Mouse (Mus musculus) midbrain, embryonic 14.5 days (tissue): ENCODE results near the gene Magi2. TPM values are rescaled to one million over a fixed set of nuclear protein-coding genes. Genes with fewer than 3 reads are reported as not detected.

ENCODE experiments used
- ATAC-seq: fragments of 200-750 bp; cut with Nextera tagmentation; 2 replicates; pipeline ENCODE4 v1.8.0; 2017; ENCODE audit warnings: moderate number of reproducible peaks, moderate library complexity; ENCODE audit not compliant: low FRiP score, low TSS enrichment
- DNase-seq: peaks from one replicate; pipeline ENCODE4 v3.0.0-alpha.2; 2015
- H3K27ac ChIP-seq: fragments of 300-500 bp; sonication (generic); replicated peaks from 2 replicates; pipeline ENCODE4 v1.5.1; 2014; ENCODE audit warnings: mild to moderate bottlenecking, low read depth, low read length, moderate library complexity
- H3K27me3 ChIP-seq: fragments of 300-500 bp; sonication (generic); 2 replicates; pipeline ENCODE4 v1.6.1; 2014; ENCODE audit warnings: low read length, control low read depth, mixed read lengths; ENCODE audit not compliant: control insufficient read depth, insufficient read depth
- H3K36me3 ChIP-seq: fragments of 300-500 bp; sonication (generic); 2 replicates; pipeline ENCODE4 v1.6.1; 2014; ENCODE audit warnings: low read length, control low read depth; ENCODE audit not compliant: control insufficient read depth, insufficient read depth
- H3K4me1 ChIP-seq: fragments of 300-500 bp; sonication (generic); 2 replicates; pipeline ENCODE4 v1.6.1; 2014; ENCODE audit warnings: mild to moderate bottlenecking, antibody characterized with exemption, low read length, control low read depth; ENCODE audit not compliant: control insufficient read depth, insufficient read depth
- H3K4me2 ChIP-seq: fragments of 300-500 bp; sonication (generic); 2 replicates; pipeline ENCODE4 v1.6.1; 2014; ENCODE audit warnings: mild to moderate bottlenecking, low read length, moderate library complexity
- H3K4me3 ChIP-seq: fragments of 300-500 bp; sonication (generic); replicated peaks from 2 replicates; pipeline ENCODE4 v1.5.1; 2014; ENCODE audit warnings: low read depth, low read length
- H3K9ac ChIP-seq: fragments of 300-500 bp; sonication (generic); replicated peaks from 2 replicates; pipeline ENCODE4 v1.6.1; 2014; ENCODE audit warnings: mild to moderate bottlenecking, low read length, moderate library complexity
- H3K9me3 ChIP-seq: fragments of 300-500 bp; sonication (generic); 2 replicates; pipeline ENCODE4 v1.6.1; 2016; ENCODE audit warnings: low read length, control low read depth, mixed read lengths; ENCODE audit not compliant: control insufficient read depth
- WGBS: fragments of 180-500 bp; shearing (Covaris S2); extraction: QIAGEN DNeasy Blood & Tissue Kit; methylation state at CpG from one replicate; pipeline ENCODE4 v1.1.7; 2014; 5-methylcytosine and 5-hydroxymethylcytosine counted together
- polyA plus RNA-seq: library from polyadenylated mRNA; unstranded; fragments of >200 nt; fragmentation: Nextera tagmentation; extraction: Ambion mirVana; gene quantifications from 2 replicates; pipeline ENCODE4 v1.2.1, GENCODE M21; 2014

The Magi2 gene
- polyA plus RNA-seq, 1 experiment from 2014 or later, result 22.3 TPM

DNA sequence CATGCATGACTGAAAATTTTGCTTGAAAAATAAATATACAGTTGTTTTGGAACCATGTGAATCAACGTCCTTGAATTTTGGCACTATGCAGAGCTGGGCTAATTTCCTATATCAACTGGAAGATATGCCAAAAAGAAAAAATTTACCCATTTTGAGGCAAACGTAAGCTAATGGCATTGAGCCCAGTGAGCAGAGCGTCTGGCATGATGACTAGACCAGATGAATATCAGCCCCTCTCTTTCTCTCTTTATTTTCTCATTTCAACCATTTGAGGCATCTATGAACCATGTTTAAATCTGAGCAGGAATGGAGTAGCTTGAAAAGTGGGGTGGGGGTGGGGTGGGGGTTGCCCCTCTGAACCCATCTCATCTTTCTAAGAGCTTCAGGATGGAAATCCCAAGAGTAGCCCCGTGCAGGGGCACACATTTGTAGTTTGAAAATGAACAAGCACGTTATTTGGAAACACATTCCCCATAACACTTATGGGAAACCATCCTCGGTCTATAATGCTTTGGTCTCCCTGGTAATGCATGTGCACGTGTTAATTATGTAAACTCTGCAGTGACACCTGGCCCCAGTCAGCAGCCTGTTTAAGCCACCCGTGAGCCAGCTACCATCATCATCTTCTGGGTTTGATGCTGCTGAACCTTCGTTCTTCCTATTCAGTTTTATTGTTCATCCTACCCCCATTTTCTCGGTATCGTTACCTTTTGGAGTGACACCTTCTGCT, 1151.4 kb downstream of the Magi2 start:
- ATAC-seq (no peak), DNase-seq (no peak)
- Histone ChIP-seq H3K4me3 (no peak overlapping the region), H3K9ac (no peak overlapping the region), H3K27ac (no peak overlapping the region), H3K9me3 (no peaks in the 10 kb centered on the region), H3K36me3 (no peaks in the 10 kb centered on the region), H3K27me3 (no peaks in the 10 kb centered on the region), H3K4me1 (no peaks in the 10 kb centered on the region), H3K4me2 (no peak overlapping the region)
- WGBS, result 88% methylated on average over 11 of the region's 11 CpGs

DNA sequence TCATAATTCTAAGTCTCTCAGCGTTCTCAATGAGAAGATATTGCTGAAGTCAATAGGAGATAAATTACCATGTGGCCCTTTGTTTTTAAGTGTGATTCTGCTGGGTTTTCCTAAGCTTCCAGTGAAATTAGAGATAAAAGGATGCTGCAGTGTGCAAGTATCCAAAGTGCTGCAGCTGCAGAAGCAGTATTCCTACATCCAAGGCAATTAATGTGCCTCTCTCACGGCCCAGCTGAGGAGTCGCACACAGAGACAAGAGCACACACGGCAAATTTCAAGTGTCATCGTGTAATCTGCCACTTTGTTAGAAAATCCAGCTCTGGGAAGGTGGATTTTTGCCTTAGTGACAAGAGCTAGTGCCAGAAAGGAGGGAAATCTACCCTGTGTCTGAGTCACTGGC, 1177.7 kb downstream of the Magi2 start:
- ATAC-seq (no peak), DNase-seq (no peak)
- Histone ChIP-seq H3K27me3 (no peaks in the 10 kb centered on the region), H3K27ac (no peak overlapping the region), H3K9ac (no peak overlapping the region), H3K9me3 (no peaks in the 10 kb centered on the region), H3K4me2 (no peak overlapping the region), H3K4me1 (no peaks in the 10 kb centered on the region), H3K36me3 (no peaks in the 10 kb centered on the region), H3K4me3 (no peak overlapping the region)
- WGBS, result 82% methylated on average over 5 of the region's 5 CpGs

DNA sequence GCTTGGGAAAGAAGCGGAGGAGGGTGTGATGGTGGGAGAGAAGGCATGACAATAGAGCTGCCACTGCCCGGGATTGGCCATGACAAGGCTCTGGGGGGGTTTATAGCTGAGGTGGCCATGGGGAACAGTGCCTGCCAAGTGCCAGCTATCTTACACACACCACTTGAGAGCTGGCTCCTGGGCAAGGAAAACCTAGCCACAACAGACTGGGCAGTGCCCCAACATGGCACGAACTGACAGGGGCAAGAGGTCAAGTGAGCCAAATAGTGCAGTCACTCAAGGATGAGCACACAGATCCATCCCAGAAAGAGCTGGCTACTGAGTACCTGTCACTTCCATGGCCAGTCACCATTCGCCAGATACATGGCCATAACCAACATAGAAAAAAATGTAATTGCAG, 1179.8 kb downstream of the Magi2 start:
- Histone ChIP-seq H3K9ac (no peak overlapping the region), H3K4me3 (no peak overlapping the region), H3K9me3 (no peaks in the 10 kb centered on the region), H3K27me3 (no peaks in the 10 kb centered on the region), H3K4me2 (no peak overlapping the region), H3K27ac (no peak overlapping the region), H3K4me1 (no peaks in the 10 kb centered on the region), H3K36me3 (no peaks in the 10 kb centered on the region)
- ATAC-seq (no peak), DNase-seq (no peak)
- WGBS, result 94% methylated on average over 4 of the region's 4 CpGs

DNA sequence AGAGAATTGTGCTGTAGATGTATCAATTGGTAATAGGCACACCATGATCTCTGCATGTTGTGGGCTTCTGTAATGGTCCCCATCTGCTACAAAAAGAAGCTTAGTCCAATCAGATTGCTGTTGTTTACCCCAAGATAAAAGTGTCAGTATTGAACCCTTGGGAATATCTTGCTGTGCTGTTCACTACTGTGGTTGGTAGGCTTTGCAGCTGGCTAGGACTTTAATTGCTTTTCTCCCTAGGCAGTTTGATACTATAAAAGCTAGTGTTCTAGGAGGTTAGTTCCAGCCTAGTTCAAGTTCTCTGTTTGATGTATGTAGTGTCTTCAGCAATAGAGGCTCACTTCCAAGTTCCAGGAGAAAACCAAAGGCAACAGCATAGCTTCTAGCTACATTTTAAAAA, 1188.5 kb downstream of the Magi2 start:
- DNase-seq, result no peak
- H3K9me3 ChIP-seq, result no peaks in the 10 kb centered on the region
- H3K4me3 ChIP-seq, result no peak overlapping the region
- no peaks in the 10 kb centered on the region for H3K27me3 ChIP-seq
- H3K27ac ChIP-seq, result no peak overlapping the region
- H3K4me1 ChIP-seq, result no peaks in the 10 kb centered on the region
- H3K4me2 ChIP-seq, result no peak overlapping the region
- ATAC-seq, result no peak
- H3K9ac ChIP-seq, result no peak overlapping the region
- no peaks in the 10 kb centered on the region for H3K36me3 ChIP-seq

DNA sequence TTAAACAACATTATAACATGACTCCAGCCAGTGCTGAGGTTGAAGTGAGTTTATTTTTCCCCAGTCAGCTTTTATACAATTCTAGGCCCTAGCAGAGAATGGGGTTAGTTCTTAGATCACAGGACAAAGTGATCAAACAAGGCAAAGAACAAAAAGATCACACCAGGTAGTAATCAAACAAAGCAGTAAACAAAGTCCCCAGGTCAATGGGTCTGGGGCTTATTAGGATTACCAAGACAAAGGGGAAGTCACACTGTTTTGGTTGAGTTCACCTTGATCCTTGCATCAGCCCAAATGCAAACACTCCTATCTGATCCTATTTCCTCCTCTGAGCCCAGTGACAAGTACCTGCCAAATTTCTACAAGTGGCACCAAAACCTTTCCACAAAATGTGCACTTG, 1190.5 kb downstream of the Magi2 start:
- Histone ChIP-seq H3K9me3 (no peaks in the 10 kb centered on the region), H3K4me1 (no peaks in the 10 kb centered on the region), H3K36me3 (no peaks in the 10 kb centered on the region), H3K9ac (no peak overlapping the region), H3K27me3 (no peaks in the 10 kb centered on the region), H3K27ac (no peak overlapping the region), H3K4me3 (no peak overlapping the region), H3K4me2 (no peak overlapping the region)
- no peak for ATAC-seq
- DNase-seq, result no peak

DNA sequence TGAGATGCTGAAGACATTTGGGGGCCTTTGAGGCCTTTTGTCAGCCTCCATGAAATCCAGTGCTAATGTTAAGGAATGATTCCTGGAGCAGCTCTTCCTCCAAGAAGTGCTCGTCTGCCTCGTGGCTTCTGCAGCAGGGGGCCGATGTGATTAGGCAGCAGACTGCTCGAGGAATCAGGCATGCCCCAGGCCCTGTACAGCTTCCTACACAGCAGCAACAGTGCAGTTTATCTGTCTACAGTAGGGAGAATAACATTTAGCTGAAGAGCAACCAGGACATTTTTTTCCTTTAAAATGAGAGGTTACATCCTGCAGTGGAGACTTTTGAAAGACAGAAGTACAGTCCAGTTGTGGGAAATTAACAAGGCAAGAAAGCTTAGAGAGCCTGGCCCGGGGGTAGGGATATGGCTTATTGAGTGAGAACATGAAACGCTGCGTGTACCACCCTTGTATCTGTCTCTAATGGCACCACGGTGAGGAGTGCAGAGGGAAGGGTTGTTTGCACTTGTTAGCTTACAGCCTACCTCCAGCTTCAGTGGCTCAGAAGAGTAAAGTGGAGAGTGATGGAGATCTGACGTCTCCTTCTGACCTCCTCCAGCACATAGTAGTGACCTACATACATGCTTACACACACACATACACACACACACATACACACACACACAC, 1205.4 kb downstream of the Magi2 start:
- ATAC-seq (no peak), DNase-seq (peak; percentile 46)
- WGBS, result 51% methylated on average over 9 of the region's 9 CpGs
- 0 out of 2 replicates have a peak overlapping the region, but pooled peaks have one; percentile 13 for H3K27ac ChIP-seq
- H3K9me3 ChIP-seq, result no peaks in the 10 kb centered on the region
- no peaks in the 10 kb centered on the region for H3K36me3 ChIP-seq
- no peak overlapping the region for H3K9ac ChIP-seq
- no peaks in the 10 kb centered on the region for H3K27me3 ChIP-seq
- no peak overlapping the region for H3K4me3 ChIP-seq
- H3K4me2 ChIP-seq, result no peak overlapping the region
- H3K4me1 ChIP-seq, result no peaks in the 10 kb centered on the region

DNA sequence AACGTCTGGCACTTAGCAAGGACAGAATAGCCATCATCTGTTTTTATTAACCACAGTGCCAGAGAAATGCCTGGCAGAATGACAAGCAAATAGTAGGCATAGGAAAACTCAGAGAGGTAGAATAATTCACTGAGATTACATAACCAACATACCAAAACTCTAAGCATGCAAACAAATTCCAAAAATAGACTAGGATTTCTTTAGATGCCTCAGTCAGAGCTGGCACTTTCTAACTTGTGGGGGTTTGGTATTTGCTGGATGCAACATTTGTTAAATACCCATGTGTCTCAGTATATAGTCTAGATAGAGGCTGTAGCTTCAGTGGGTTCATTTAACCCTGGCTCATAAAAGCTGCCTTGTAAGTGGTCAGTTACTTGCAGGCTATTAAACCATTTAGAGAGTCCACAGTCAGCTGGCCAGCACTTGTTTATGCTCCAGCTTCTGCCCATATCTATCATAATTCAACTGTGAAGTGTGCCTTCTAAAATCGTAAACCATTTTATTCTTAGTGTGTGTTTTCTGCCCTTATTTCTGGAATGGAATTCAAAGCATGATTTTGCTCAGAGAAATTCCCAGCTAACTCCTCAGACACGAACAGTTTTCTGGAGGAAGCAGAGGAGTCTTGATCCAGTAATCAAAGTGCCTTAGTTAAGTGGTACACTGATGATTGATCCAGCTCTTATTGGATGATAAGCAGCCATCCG, 1219.8 kb downstream of the Magi2 start:
- no peak overlapping the region for H3K4me3 ChIP-seq
- 76% methylated on average over 4 of the region's 4 CpGs for WGBS
- H3K27me3 ChIP-seq, result no peaks in the 10 kb centered on the region
- no peak overlapping the region for H3K9ac ChIP-seq
- no peaks in the 10 kb centered on the region for H3K4me1 ChIP-seq
- H3K4me2 ChIP-seq, result no peak overlapping the region
- H3K9me3 ChIP-seq, result no peaks in the 10 kb centered on the region
- H3K27ac ChIP-seq, result no peak overlapping the region
- DNase-seq (no peak), ATAC-seq (no peak)
- H3K36me3 ChIP-seq, result no peaks in the 10 kb centered on the region

DNA sequence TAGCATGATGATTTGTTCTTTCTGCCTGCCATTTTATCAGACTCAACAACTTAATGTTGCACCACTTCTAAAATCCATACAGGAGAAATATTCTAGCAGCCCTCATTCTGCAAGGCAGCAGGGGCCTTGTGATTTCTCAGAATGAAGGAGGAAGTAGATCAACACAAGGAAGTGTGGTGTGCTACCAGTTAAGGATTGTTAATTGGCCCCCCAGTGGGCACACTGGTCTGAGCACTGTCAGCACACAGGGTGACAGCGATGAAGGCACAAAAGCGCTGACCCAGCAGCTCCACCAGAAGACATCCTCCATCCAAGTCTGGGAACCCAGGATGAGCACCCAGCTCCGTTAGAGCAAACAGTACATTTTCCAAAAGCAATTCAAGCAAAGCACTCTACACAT, 1229.3 kb downstream of the Magi2 start:
- Histone ChIP-seq H3K9ac (no peak overlapping the region), H3K9me3 (no peaks in the 10 kb centered on the region), H3K4me2 (no peak overlapping the region), H3K27ac (no peak overlapping the region), H3K36me3 (no peaks in the 10 kb centered on the region), H3K4me1 (peaks cover 4% of the 10 kb centered on the region; the same call in 1 of the 2 replicates), H3K4me3 (no peak overlapping the region), H3K27me3 (no peaks in the 10 kb centered on the region)
- WGBS, result 64% methylated on average over 3 of the region's 3 CpGs
- DNase-seq, result no peak
- no peak for ATAC-seq
